Mouse (Mus musculus) right cerebral cortex, postnatal 14 days (tissue): Measurements from ENCODE around the gene Pde3b.
"Not testable (repeated sequence)": the region's sequence is repeated elsewhere in the genome, so short reads cannot be mapped to it uniquely, and the experiment has no call there.

Experiments
- DNase-seq: peaks from one replicate; pipeline ENCODE4 v3.0.0; 2022

The Pde3b gene

GRCm38 (mm10) chr7:114414421-114415335 lies at the start of gene Pde3b:
Pde3b (plus strand) TSS chr7:114415281.
- DNase-seq: peak; percentile 69

DNA sequence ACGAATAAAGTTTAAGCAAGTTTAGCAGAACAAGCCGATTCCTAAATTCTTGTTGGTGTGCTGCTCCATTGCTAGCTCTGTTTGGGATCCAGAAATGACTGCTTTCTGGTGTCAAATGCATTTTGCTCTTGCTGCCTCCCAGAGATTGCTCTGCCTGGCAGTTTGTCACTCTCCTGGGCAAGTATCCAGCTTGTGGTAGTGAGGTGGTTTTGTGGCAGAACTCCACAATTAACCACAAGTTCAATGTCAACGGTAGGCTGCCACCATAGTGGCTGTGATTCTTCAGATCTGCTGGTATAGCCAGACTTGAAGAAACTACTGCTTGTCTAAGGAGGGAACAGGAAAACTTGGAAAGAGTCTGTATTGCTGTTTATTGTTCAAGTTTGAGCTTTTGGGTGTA lies 13.0 kb upstream of the Pde3b start:
- DNase-seq: no peak

- DNase-seq: peak; percentile 57
These were observed 397 bp downstream of the Pde3b start for GRCm38 (mm10) chr7:114415336-114416020.

DNA sequence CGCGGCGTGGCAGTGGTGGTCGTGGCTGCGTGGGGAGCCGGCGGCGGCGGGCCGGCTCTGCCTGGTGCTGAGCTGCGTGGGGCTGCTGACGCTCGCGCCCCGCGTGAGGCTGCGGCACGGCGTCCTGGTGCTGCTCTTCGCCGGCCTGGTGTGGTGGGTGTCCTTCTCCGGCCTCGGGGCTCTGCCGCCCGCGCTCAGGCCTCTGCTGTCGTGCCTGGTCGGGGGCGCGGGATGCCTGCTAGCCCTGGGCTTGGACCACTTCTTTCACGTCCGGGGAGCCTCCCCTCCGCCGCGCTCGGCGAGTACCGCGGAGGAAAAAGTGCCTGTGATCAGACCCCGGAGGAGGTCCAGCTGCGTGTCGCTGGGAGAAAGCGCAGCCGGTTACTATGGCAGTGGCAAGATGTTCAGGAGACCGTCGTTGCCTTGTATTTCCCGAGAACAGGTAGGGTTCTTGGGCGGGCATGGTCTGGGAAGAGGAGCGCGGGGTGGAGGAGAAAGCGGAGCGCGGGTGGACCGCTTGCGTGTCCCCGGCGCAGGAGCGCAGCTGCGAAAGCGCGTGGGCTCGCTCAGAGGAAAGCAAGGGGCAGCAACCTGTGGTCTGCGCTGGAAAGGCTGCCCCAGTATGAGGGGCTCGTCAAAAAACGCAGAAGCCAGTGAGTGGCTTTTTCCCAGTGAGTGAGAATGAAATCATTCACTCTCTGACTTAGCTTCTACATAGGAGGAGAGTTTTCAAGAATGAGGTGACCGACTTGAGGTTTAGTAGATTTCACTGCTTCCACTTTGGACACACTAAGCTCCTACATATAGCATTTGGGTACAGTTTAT lies 1.2 kb downstream of the Pde3b start:
- DNase-seq: peak; percentile 44

DNA sequence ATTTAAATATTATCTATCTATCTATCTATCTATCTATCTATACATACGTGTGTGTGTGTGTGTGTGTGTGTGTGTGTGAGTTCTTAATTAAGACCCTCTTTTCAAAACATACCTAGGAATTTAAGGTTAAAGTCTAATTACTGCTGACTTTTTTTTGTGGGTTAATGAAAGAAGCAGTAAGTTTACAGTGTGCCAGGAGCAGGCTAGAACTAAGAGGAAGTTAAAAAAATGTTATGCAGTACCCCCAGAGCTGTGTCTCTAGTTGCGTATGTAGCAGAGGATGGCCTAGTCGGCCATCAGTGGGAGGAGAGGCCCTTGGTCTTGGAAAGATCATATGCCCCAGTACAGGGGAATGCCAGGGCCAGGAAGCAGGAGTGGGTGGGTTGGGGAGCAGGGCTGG lies 4.2 kb downstream of the Pde3b start:
- not testable (repeated sequence) for DNase-seq

- no peak for DNase-seq
These were observed 5.8 kb downstream of the Pde3b start for GRCm38 (mm10) chr7:114420918-114421317.

DNA sequence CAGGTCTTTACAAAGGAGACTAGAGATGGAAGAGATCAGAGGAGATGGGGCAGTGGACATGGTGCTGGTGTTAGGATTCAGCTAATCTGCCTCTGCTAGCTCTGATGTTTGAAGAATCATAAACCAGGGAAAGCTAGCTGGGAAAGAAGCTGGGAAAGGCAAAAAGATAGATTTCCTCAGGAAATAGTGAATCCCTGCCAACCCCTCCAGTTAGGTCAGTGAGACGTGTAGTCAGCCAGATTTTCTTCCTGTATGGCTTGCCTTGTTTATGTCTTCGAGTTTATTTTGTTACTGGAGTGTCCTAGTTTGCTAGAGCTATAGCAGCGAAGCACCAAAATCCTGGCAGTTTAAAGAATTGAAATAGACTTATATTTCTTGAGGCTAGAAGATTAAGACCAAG lies 7.1 kb downstream of the Pde3b start:
- DNase-seq: no peak

DNA sequence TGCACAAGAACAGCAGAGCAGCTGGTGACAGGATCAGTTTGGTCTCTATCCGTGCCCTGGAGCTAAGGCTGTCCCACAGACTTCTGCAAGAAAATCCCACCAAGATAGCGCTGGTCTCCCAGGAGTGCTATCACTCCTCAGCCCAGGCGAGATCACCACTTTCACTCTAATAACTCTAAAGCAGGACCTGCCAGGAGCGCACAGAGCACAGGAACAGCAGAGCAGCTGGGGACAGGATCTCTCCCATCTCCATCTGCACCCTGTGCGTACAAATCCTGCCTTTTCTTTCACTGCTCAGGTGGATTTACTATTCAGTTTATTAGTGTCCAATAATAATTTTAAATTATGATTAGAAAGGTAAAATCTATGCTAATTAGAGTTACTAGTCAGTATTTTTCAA lies 14.7 kb downstream of the Pde3b start:
- DNase-seq: no peak

DNA sequence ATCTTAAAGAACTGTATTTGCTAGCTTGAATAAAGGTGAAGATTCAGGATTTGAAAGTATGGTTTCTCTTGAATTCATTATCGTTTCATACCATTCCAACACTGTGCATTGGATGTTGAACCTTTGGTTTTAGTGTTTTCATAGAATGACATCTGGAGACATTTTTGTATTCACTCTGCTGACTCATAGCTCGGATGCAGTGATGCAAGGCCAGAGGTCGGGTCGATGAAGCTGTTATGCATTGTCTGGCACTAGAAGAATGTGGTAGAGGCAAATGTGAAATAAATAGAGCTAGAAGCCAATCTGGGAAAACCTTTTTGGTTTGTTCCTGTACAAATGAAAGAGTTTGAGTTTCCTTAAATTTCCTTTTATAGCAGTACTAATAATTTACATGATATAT lies 16.9 kb downstream of the Pde3b start:
- DNase-seq: no peak

DNA sequence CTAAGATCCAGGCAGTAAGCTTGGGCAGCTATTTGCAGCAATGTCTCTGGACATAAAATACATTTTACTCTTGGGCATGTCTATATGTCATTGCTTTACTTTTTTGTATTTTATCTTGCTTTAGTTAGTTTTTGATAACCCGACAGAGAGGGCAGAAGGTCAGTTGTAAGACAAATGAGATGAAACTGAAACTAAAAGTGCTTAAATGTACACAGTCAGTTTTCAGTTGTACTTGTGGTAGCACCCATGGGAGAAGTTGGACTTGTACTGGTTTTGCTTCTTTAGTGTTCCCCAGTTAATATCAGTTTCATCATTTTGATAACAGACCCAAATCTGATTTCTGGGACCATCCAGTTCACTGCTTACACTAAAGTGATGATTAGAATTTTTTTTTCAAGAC lies 24.6 kb downstream of the Pde3b start:
- no peak for DNase-seq

DNA sequence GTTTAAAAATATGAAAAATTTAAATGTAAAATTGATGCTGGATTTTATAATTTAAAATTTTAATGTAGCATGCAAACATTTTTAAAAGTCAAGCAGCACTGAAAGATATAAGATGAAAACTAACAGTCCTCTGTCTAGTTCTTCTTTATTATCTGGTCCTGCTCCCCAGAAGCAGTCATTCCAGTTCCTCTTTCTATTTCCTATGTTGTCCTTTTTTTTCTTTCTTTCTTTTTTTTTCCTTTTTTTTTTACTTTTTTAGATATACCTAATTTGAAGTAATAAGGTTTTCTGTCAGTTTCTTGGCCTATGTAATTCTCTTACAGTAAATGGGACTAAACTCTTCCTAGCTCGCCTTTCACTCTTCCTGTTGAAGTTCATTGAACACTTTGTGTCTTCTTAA lies 25.4 kb downstream of the Pde3b start:
- no peak for DNase-seq

DNA sequence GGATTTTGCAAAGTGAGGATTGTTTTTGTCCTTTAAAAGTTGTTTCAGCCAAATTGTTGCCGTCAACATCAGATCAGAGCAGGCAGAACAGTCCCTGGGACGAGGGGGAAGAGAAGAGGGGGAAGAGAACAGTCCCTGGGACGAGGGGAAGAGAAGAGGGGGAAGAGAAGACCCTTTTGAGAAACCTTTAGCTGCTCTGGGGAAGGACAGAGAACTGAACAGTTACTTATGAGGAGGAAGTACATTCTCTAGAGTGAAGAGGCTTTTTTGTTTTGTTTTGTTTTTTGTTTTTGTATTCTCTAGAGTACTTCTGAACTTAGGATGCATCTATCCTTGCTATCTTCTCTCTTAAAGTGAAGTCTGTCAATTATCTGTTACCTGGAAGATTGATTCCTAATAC lies 37.8 kb downstream of the Pde3b start:
- no peak for DNase-seq

GRCm38 (mm10) chr7:114453300-114453990 lies 38.4 kb downstream of the Pde3b start:
- DNase-seq: no peak

- no peak for DNase-seq
These were observed 39.8 kb downstream of the Pde3b start for GRCm38 (mm10) chr7:114454858-114455257.

GRCm38 (mm10) chr7:114456904-114457303 lies 41.8 kb downstream of the Pde3b start:
- DNase-seq: no peak

DNA sequence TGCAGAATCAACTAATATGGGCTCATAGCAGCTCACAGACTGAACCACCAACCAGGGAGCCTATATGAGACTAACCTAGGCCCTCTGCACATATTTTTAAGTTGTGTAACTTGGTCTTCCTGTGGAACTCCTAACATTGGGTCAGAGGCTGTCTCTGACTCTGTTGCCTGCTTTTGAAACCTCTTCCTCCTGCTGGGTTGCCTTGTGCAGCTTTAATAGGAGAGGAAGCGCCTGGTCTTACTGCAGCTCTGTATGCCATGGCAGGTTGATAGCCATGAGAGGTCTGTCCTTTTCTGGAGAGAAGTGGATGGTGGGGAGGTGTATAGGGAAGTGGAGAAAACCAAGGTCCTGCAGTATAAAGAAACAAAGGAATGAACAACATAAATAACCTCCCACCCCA lies 44.8 kb downstream of the Pde3b start:
- no peak for DNase-seq

GRCm38 (mm10) chr7:114461727-114462126 lies 46.6 kb downstream of the Pde3b start:
- no peak for DNase-seq

DNA sequence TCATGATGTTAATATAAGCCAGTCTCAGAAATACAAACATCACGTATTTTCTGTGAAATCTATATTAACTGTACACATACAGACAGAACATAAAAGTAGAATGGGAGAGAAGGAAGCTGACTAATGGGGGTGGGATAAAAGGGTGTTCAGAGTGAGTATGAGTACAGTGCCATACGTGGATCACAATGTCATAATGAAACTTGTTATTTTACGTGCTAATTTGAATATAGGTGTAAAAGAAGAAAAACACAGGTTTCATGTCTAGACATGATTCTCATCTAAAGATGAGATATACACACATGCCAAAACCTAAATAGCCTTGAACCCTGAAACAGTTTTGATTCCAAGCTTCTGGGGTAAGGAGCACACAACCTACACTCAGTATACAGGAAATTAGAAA lies 51.3 kb downstream of the Pde3b start:
- DNase-seq: no peak

DNA sequence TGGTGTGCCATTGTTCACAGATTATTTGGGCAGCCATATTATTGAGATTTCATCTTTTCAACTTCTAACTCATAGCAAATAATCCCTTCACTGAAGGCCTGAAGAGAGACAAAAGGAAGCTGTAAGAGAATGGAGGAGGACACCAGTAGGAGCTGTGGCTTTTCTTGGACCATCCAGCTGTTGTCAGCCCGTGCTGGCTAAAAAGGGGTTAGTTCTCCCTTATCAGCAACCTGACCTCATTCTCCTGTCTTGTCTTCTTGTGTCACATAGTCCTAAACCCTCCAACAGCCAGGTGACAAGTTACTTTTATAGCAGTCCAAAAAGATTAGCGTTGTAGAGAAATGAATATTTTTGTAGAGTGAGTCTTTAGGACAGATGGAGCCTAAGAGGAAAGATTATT lies 57.4 kb downstream of the Pde3b start:
- DNase-seq: no peak

DNA sequence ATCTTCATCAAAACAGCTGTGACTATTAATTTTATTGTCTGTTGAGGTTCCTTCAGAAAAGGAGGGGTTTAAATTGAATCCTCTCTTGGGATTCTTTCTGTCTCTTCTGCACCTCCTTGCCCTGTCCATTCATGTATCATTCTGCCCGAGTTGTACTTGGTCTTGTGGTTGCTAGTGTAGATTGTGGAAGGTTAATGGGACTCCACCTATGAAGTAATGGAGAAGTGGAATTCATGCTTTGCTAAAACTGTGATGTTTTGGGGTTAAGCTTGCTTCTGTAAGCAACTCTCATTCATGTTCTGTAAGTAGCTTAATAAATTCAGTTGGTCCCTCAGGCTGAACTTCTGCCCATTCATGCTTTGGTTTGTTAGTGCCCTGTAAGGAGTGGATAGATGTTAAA lies 59.8 kb downstream of the Pde3b start:
- DNase-seq: no peak

GRCm38 (mm10) chr7:114477884-114478283 lies 62.8 kb downstream of the Pde3b start:
- no peak for DNase-seq

DNA sequence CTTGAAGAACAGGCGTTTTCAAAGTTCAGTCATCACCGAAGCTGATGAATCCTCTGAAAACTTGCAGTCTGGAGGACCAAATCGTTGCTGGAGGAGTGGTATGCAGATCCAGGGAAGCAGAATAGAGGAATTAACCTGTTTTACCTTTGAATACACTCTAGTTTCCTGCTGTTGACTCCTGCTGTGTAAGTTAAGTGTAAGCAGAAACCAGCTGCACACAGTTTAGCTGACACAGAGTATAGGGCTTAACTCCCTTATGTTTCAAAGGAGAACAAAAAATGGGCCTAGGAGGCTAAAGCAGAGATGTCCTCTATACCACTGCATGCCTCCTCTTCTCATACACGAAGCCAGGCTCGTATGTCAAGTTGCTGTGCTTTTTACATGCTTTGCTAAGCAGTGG lies 63.8 kb downstream of the Pde3b start:
- no peak for DNase-seq

- no peak for DNase-seq
These were observed 64.7 kb downstream of the Pde3b start for GRCm38 (mm10) chr7:114479779-114480178.
